Mouse (Mus musculus): ENCODE data around the gene Zfp3.

- TF ChIP-seq CTCF (conservative IDR thresholded peaks at IDR 0.05; ENCODE audit: insufficient read depth, insufficient read length, low read depth, low read length) = no peak
- TF ChIP-seq POLR2A (IDR thresholded peaks at IDR 0.05; ENCODE audit: low read depth, low read length) = no peak
Measured at GRCm38 (mm10) chr11:70762641-70763040, 1.4 kb upstream of the Zfp3 start.
